Mouse (Mus musculus) thymus, adult 18-20 months (tissue): ENCODE results near the gene Prkar2a.

Experiments used
- DNase-seq, 2 experiments: peaks; one replicate each; pipeline ENCODE4 v3.0.0; 2022; ENCODE audit warnings: mixed read lengths in 2 of 2

Prkar2a gene

GRCm38 (mm10) chr9:108797477-108797876 is 108.4 kb downstream of the Prkar2a start:
- DNase-seq: no peak

GRCm38 (mm10) chr9:108798508-108799075 is 109.5 kb downstream of the Prkar2a start:
- no peak for DNase-seq

GRCm38 (mm10) chr9:108799564-108799963 is 110.5 kb downstream of the Prkar2a start:
- no peak for DNase-seq
